Mouse (Mus musculus) spleen, postnatal 4 days (tissue): ENCODE measurements around the gene Ncoa3.
A peak's percentile ranks its signal among the peaks of the same experiment; 100 is the strongest.
"Not testable (repeated sequence)": the region's sequence is repeated elsewhere in the genome, so short reads cannot be mapped to it uniquely, and the experiment has no call there.

ENCODE experiments used
- DNase-seq, 2 experiments: peaks; one replicate each; pipeline ENCODE4 v3.0.0; 2022; ENCODE audit warnings: low spot score in 2 of 2

The Ncoa3 gene

GRCm38 (mm10) chr2:165992270-165993172, at the start of gene Ncoa3:
Gene Ncoa3 (plus strand): TSS chr2:165992636.
- DNase-seq: peak; percentile 91 to 97

DNA sequence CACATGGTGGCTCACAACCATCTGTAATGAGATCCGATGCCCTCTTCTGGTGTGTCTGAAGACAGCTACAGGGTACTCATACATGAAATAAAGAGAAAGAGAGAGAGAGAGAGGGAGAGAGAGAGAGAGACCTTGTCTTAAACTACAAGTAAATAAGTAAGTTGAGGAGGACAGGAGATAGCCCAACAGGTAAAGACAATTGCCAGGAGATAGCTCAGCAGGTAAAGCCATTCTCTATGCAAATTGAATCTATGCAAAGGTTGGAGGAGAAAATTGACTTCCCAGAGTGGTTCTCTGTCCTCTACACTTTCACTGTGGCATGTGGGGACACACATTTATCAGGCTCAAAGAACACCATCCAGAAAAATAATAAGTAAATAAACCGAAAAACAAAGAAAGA, 49.3 kb upstream of the Ncoa3 start:
- no peak for DNase-seq

DNA sequence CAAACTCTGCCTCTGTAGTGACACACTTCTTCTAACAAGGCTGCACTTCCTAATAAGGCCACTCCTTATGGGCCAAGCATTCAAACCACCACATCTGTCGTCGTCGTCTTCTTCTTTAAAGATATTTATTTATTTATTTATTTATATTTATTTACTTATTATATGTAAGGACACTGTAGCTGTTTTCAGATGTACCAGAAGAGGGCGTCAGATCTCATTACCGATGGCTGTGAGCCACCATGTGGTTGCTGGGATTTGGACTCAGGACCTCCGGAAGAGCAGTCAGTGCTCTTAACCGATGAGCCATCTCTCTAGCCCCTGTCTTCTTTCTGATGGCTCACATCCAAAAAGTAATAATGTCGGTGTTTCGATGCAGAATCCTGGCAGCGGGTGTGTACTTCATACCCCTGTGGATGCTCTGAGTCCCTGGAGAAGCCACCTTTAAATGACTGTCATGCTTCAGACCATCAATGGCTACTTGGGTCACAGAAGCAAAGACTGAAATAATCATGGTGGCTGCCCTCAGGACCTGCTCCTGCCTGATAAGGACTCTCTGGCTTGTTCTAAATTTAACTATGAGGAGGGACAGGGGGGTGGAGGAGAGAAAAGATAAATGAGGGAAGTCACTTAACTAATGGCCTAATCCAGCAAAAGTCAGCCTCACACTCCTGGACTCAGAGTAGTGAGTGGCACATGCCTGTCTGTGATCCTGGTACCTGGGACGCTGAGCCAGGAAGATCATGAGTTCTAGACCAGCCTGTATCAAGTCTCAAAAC, 47.7 kb upstream of the Ncoa3 start:
- no peak for DNase-seq

GRCm38 (mm10) chr2:165946046-165946564, 46.3 kb upstream of the Ncoa3 start:
- no peak for DNase-seq

DNA sequence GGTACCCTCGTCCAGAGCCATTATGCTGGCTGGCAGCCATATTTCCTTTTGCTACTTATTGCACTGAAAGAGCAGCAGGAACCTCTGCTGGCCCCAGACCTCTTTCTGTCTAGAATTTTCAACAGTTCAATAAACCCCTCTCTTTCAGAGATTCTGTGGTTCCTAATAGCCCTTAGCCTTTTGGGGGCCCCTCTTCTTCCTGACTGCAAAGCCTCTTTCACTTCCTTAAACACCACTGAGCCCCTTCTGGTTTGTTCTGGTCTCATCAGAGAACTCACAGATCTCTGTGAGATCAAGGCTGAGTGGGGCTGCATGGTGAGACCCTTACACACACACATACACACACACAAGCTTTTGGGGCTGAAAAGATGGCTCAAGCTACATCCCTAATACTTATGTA, 44.4 kb upstream of the Ncoa3 start:
- no peak for DNase-seq

DNA sequence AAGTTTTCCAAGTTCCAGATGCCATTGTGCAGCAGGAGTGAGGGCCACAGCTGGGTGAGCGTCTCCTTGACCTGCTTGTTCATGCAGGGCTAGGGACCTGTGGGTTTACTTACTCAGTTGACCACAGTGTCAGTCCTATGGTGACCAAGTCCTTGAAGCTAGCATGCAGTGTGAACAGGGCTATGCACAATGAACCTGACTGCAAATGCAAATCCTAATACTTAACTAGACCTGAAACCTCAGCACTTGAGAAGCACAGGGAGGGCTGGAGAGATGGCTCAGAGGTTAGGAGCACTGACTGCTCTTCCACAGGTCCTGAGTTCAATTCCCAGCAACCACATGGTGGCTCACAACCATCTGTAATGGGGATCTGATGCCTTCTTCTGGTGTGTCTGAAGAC, 43.7 kb upstream of the Ncoa3 start:
- not testable (repeated sequence) for DNase-seq

DNA sequence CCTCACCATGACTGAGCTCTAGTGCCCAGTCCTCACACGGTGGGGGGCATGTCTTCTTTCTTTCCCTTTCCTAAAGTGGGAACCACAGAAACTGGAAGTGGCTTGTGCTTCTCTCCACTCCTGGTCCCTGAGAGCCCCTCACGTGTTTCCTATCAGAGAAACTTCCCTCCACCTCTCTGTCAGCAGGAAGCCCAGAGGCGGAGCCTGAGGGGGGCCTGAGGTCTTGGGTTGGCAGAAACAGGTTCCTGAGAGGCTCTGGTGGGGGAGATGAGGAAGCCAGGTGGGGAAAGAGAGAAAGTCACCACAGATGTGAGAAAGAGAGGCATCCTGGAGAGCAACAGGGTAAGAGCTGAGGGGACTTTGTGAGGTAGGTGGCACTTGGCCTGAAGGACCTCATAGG, 42.7 kb upstream of the Ncoa3 start:
- peak in 1 of 2 experiments; percentile 35 for DNase-seq

DNA sequence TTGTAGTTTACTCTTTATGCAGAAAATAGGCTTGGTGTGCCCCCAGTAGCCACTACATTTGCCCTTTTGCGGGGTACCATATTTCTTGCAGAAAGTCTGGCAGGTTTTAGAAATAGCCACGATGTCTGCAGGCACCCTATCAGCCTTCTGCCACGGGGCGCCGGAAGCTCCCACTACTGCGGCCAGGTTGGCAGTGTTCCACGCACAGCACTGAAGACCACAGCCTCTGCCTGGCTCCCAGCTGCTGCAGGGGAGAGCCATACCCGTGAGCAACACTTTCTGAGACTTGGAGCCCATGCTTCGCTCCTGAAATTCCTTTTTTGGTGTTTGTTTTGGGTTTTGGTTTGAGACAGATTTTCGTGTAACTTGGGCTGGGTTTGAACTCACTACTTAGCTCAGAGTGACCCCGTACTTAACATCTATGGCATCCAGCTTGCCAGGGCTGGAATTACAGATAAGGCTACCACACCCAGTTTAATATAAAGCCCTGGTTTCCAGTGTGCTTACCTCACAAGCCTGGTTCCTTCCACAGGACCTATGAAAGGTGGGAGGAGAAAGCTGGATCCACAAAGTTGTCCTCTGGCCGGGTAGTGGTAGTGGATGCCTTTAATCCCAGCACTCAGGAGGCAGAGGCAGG, 40.9 kb upstream of the Ncoa3 start:
- peak in 1 of 2 experiments; percentile 33 for DNase-seq

DNA sequence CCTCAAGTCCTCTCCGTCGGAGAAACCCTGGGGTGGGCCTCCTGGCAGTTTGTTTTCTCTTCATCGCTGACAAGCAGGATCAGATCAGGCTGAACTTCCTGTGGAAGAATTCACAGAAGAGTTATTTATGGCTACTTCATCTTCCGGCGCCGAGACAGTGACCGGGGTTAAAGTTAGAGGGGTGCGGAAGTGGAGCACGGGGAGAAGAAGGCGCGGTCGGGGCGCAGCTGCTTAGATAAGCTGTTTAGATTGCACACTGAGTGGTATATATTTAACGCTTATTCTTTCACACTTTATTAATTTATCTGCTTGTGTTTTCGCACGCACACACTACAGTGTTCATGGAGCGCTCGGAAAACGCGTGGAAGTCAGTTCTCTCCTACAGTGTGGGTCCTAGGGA, 37.6 kb upstream of the Ncoa3 start:
- DNase-seq: peak; percentile 60 to 81

DNA sequence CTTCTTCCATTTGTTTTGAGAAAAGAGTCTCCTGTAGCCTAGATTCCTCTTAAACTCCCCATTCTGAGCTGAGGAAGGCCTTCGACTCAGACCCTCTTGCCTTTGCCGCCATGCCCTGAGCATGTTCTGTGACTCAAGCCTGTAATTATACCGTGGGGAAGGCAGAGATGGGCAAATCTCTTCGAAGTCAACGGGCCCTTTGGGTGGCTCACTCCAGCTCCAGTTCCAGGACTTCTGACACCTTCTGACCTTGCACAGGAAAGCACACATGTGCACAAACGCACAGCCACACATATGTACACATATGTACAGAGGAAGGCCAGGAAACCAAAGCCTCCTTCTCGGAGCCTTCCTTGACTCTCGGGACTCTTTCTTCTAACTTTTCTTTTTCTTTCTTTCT, 37.0 kb upstream of the Ncoa3 start:
- no peak for DNase-seq

- no peak for DNase-seq
These were observed 36.2 kb upstream of the Ncoa3 start for GRCm38 (mm10) chr2:165956096-165956740.

- DNase-seq: no peak
These were observed 35.1 kb upstream of the Ncoa3 start for GRCm38 (mm10) chr2:165957257-165957828.

GRCm38 (mm10) chr2:165958556-165958955, 33.9 kb upstream of the Ncoa3 start:
- DNase-seq: no peak

- no peak for DNase-seq
These were observed 31.7 kb upstream of the Ncoa3 start for GRCm38 (mm10) chr2:165960695-165961094.

DNA sequence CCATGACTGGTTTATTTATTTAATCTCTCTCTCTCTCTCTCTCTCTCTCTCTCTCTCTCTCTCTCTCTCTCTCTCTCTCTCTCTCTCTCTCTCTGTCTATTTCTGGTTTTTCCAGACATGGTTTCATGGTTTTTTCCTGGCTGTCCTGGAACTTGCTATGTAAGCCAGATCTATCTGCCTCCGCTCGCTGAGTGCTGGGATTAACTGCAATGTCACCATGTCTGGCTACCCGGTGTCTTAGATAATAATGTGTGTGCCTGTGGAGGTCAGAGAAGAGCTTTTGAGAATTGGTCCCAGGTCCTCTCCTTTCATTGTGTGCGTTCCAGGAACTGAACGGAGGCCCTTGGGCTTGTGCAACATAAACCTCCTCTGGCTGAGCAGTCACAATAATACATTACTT, 29.6 kb upstream of the Ncoa3 start:
- DNase-seq: no peak

DNA sequence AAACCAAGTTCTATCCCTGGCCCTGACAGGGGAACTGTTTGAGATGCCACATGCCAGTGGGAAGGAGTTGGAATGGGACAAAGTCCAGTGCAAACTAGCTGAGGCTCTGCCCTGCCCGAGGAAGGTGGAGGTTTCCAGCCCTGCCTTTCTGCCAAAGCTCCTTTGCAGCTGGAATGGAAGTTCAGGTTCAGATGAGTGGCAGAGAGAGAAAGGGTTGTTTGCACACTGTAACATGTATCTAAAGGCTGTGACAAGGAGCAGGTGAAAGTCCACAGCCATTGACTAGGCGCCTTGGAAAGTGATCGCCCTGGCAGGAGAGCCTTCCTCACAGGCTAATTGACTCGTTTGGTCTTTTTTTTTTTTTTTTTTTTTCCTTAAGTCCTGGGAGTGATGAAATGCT, 28.3 kb upstream of the Ncoa3 start:
- no peak for DNase-seq

- DNase-seq: no peak
These were observed 25.4 kb upstream of the Ncoa3 start for GRCm38 (mm10) chr2:165967076-165967475.

- DNase-seq: peak; percentile 64 to 77
These were observed 24.4 kb upstream of the Ncoa3 start for GRCm38 (mm10) chr2:165967823-165968555.

GRCm38 (mm10) chr2:165968876-165969275, 23.6 kb upstream of the Ncoa3 start:
- no peak for DNase-seq

- no peak for DNase-seq
These were observed 23.0 kb upstream of the Ncoa3 start for GRCm38 (mm10) chr2:165969391-165969790.

DNA sequence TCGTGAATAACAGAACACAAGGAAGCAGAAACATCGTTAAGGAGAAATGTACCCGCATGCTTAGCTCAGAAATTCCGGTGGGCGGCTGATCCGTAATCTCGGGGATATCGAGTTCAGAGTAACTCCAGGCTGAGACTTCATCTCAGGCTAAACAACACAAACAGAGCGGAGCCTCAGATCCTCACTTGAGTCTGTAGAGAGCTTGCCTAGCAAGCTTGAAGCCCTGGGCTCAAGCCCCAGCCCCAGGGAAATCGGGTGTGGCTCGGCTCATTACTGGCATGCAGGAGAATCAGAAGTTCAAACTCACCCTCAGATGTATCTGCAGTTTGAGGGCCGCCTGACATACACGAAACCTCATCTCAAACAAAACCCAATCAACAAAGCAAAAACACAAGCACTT, 22.5 kb upstream of the Ncoa3 start:
- no peak for DNase-seq
